Mouse (Mus musculus) kidney, postnatal 4 days (tissue): ENCODE measurements around the gene Gzf1.
A peak's percentile ranks its signal among the peaks of the same experiment; 100 is the strongest.

ENCODE experiments used
- DNase-seq, 2 experiments: peaks; one replicate each; pipeline ENCODE4 v3.0.0; 2021; ENCODE audit warnings: mixed read lengths in 2 of 2

Gzf1 gene

GRCm38 (mm10) chr2:148680775-148681291 is at the start of gene Gzf1:
TSS of gene Gzf1 (plus strand) at chr2:148681023.
- DNase-seq: peak; percentile 100

- no peak for DNase-seq
Observed at GRCm38 (mm10) chr2:148631602-148632001, 49.2 kb upstream of the Gzf1 start.

GRCm38 (mm10) chr2:148634466-148634865 is 46.4 kb upstream of the Gzf1 start:
- no peak for DNase-seq

DNA sequence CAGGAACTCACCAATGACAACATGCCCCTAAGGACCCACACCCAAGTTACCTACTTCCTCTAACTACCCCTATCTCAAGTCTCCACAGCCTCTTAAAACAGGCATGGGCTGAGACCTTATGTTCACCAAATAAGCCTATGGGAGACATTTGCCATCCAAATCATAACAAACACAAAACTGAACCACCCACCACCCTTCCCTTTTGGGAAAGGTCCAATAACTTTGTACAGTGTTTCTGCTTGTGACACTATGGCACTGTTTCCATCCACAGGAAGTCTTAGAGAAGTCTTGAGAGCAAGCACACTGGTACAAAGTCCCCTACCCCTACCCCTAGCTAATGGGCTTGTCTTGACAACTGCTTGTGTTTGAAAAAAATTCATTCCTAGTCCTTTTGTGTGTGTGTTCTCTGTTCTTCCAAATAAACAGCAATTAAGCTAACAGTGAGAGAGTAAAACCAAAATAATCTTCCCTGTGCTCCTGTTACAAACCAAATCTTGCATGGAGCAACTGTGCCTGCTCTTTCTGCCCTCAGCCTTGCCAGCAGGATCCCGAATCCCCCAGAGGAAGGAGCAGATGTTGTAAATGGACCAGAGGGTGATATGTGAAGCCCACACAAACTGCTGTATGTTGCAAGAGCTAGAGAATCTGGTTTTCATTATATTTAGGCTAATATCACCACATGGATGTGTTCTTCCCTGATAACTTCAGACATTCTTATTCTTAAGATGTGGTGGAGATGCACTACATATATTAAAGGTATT is 38.0 kb upstream of the Gzf1 start:
- DNase-seq: no peak

DNA sequence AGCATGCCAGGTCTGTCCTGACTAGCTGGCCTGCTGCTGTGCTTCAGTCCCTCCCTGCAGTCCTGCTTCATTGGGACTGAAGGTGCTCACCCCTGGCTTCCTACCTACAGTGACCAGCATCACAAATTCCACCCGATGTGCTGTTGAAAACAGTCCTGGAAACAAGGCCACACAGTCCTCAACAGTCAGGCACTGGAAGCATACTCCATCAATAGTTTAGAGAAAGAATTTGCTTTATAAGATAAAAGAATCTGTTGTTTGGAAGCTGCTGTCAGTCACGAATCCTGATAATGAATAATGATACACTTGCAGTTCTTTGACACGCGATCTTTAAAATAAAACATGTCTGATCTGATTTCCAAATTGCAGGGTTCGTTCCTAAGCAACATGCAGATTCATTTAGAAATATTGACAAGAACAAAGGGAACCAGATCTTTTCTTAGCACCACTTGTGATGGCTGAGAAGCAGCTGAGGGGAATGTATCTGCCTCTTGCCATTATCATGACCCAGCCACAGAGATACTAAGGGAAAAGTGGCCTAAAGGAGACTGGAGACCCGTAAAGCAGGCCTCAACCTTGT is 36.3 kb upstream of the Gzf1 start:
- no peak for DNase-seq

DNA sequence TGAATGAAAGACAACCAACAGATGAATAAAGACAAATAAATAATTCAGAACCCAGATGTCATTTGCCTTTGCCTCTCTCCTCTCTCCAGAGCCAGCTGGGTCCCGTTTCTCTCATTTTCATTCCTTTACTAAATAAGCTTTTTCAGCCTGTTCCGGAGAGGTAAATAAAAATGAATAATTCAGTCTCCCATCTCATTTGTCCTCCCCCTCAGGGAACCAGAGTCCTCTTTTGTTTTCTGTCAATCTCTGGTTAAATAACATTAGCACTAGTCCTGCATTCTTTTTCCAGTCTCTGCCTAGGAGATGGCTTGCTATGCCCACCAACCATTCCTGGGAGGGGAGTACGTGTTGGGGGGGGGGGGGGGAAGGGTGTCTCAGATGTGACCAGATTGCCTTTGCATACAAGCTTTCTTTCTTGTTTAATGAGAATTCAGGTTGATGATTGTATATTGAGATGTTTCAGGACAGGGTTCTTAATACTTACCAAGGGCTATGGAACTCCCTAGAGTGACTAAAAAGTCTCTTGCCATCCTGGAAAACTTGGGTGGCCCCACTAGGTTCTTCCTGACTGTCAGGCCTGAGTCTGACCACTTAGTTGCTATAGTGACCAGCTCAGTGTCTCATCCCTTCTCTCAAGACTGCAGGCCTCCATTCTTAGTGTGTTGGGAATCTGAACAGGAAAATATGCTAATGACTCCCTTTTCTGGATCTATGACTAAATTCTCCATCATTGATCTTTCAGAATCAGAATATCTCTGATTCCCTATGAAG is 30.1 kb upstream of the Gzf1 start:
- no peak for DNase-seq

DNA sequence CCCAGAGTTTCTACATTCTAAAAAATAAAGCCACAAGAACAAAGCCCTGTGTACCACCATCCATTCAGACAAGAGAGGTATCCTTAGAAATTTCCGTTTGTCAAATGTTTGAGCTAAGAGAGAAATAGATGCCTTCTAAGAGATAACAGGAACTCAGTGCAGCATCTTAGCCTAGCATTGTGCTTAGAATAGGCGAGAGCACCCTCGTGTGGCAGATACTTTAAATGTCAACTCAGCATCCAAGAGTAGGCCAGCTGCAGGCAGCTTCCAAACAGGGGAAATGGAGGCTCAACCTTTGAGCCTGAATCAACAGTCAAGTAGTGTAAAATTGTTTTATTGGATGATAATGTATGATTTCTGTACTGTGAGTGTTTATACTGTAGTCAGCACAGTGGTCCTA is 25.9 kb upstream of the Gzf1 start:
- DNase-seq: peak; percentile 74 to 75

GRCm38 (mm10) chr2:148663458-148663857 is 17.4 kb upstream of the Gzf1 start:
- DNase-seq: no peak

- DNase-seq: peak; percentile 99 to 100
Observed at GRCm38 (mm10) chr2:148672199-148673096, 8.4 kb upstream of the Gzf1 start, which contains the start of gene Nxt1. TSS of gene Nxt1 (plus strand) at chr2:148672601.

- DNase-seq: peak; percentile 88 to 92
Observed at GRCm38 (mm10) chr2:148677801-148678200, 3.0 kb upstream of the Gzf1 start.

DNA sequence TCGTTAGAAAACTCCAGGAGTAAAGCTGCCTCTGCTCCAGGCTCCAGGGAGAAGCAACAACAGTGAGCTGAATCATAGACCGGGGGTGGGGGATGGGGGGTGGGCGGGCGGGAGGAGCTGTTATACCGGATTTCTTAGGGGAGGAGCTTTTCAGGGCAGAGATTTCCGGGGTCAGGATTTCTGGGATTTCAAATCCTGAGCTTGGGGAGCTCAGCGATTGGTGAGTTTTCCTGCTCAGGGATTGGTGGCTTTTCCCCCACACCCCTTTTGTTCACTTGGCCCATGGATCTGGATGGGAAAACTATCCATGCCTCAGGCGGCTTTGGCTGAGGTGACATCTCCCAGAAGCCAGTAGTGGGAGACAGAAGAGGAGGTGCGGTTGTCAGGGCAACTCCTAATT is 1.5 kb upstream of the Gzf1 start:
- peak; percentile 57 to 74 for DNase-seq

DNA sequence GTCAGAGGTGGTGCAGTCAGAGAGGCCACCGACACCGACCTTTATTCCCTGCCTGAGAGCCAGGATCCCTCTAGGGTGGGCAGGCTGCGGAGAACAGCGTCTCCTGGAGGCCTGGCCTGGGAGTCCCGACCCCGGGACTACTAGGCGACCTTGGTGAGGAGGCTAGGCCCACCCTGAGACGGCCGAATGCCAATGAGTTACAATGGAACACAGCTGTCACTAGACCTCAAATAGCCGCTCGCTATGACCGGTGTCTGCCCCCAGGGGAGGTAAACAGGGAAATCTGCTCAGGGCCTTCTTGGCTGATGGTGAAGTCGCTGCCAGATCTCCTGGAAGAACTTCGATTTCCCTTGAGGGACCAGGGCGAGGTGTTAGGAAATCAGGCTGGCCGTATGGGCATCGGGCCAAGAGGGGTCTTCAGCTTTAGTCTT is 653 bp downstream of the Gzf1 start:
- peak; percentile 63 to 81 for DNase-seq

GRCm38 (mm10) chr2:148683031-148683430 is 2.2 kb downstream of the Gzf1 start:
- DNase-seq: no peak

DNA sequence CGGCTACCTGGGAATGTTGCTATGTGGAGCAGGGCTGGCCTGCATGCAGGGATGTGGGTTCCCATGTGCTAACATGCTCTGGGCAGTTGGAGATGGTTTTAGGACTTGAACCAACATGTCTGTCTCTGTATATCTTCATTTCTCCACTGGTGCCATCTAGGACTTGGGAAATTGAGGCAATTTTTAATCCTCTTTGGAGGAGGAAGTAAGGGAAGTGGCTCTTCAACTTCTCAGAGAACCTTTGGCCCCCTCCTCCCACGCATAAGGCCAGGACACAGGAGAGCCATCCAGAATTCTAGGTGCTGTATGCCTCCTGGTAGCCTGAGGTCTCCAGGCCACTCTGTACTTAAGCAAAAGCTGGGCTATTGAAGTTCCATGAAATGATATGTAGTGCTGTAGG is 4.1 kb downstream of the Gzf1 start:
- DNase-seq: no peak

- DNase-seq: no peak
Observed at GRCm38 (mm10) chr2:148685709-148686108, 4.9 kb downstream of the Gzf1 start.

GRCm38 (mm10) chr2:148686862-148687261 is 6.0 kb downstream of the Gzf1 start:
- DNase-seq: no peak

DNA sequence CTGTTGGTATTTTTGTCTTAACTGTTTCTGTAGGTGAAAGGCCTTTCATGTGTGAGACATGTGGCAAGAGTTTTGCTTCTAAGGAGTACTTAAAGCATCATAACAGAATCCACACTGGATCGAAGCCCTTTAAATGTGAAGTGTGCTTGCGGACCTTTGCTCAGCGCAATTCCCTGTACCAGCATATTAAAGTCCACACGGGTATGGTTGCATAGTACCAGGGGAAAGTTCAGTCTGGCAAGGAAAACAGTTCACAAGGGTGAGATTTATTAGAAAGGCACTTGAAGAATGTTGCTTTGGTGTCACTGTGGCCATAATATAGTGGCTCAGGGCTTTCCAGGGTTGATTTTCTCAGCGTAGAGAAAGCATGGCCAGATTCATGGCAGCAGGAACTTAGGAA is 7.1 kb downstream of the Gzf1 start:
- DNase-seq: no peak

- DNase-seq: no peak
Observed at GRCm38 (mm10) chr2:148689444-148690140, 8.8 kb downstream of the Gzf1 start.

DNA sequence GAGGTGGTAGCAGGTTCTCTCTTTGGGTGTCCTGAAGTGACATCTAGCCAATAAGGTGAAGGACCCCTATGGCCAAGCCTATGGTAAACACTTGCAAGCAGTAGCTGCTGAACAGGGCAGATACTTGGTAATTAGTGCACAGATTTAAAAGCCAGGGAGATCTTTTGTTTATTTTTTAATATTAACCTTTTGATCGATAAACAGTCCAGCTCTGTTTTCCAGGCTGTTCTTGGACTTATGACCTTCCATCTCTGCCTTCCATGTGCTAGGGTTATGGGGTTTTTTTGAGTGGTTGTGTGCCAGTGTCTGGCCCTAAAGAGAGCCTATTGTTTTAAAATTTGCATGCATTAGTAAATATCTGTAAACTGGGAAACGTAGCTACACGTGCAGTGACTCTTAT is 9.5 kb downstream of the Gzf1 start:
- DNase-seq: no peak

DNA sequence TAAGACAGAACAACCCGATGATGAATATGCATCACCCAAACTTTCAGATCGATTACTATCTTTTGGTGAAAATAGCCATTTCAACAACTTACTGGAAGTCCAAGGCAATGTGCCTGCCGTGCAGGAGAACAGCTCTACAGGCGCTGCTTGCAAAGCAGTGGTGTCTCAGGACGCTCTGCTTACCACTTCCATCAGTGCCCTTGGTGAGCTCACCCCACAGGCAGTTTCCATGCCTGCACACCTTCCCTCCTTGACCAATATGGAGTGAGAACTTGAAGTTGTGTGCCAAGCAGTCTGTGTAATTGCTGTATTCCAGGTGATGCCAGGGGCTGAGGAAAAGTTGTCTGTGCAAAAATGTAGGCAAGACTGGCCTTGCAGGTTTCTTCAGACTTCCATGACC is 10.0 kb downstream of the Gzf1 start:
- no peak for DNase-seq

DNA sequence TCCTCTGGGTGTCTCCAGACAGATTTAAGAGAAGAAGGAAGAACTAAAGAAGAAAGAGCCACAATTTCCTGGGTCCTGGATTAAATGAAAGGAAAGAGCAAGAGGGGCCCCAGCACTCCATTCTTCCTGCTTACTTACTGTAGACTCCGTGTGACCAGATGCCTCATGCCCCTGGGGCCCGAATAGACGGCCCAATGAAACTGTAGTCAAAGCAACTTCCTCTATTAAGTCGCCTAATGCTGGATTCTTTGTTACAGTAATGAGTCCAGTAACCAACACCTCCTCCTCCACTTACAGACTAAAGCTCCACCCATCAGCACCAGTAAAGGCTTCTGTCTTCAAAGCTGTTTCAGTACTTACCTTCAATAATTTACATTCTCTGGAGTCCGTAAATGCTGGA is 17.7 kb downstream of the Gzf1 start:
- no peak for DNase-seq
